Mouse (Mus musculus) lung, postnatal 14 days (tissue): ENCODE measurements around the gene Tradd.
A peak's percentile ranks its signal among the peaks of the same experiment; 100 is the strongest.
"Not testable (repeated sequence)": the region's sequence is repeated elsewhere in the genome, so short reads cannot be mapped to it uniquely, and the experiment has no call there.

Experiments used
- DNase-seq: peaks from one replicate; pipeline ENCODE4 v3.0.0; 2021

The Tradd gene

GRCm38 (mm10) chr8:105295256-105295655 lies 30.8 kb upstream of the Tradd start:
- DNase-seq: no peak

GRCm38 (mm10) chr8:105294776-105295175 lies 30.4 kb upstream of the Tradd start:
- DNase-seq: no peak

- DNase-seq: no peak
Observed at GRCm38 (mm10) chr8:105293405-105293804, 29.0 kb upstream of the Tradd start.

- no peak for DNase-seq
Observed at GRCm38 (mm10) chr8:105292471-105292870, 28.1 kb upstream of the Tradd start.

GRCm38 (mm10) chr8:105291802-105292201 lies 27.4 kb upstream of the Tradd start:
- not testable (repeated sequence) for DNase-seq

GRCm38 (mm10) chr8:105291364-105291763 lies 27.0 kb upstream of the Tradd start:
- DNase-seq: not testable (repeated sequence)

- peak; percentile 98 for DNase-seq
Observed at GRCm38 (mm10) chr8:105290554-105291314, 26.3 kb upstream of the Tradd start.

- DNase-seq: peak; percentile 50
Observed at GRCm38 (mm10) chr8:105289805-105290460, 25.5 kb upstream of the Tradd start, which contains the start of gene 4931428F04Rik. Gene 4931428F04Rik (minus strand): TSS chr8:105289864.

GRCm38 (mm10) chr8:105288958-105289732 lies 24.7 kb upstream of the Tradd start:
- peak; percentile 93 for DNase-seq

GRCm38 (mm10) chr8:105288231-105288630 lies 23.8 kb upstream of the Tradd start:
- no peak for DNase-seq

- no peak for DNase-seq
Observed at GRCm38 (mm10) chr8:105286907-105287306, 22.5 kb upstream of the Tradd start.

GRCm38 (mm10) chr8:105285514-105285913 lies 21.1 kb upstream of the Tradd start:
- no peak for DNase-seq

- DNase-seq: peak; percentile 80
Observed at GRCm38 (mm10) chr8:105283074-105283473, 18.7 kb upstream of the Tradd start.

- no peak for DNase-seq
Observed at GRCm38 (mm10) chr8:105282239-105282638, 17.8 kb upstream of the Tradd start.

- DNase-seq: peak; percentile 64
Observed at GRCm38 (mm10) chr8:105281821-105282220, 17.4 kb upstream of the Tradd start.

GRCm38 (mm10) chr8:105280567-105280966 lies 16.2 kb upstream of the Tradd start:
- DNase-seq: no peak

GRCm38 (mm10) chr8:105278911-105279334 lies 14.5 kb upstream of the Tradd start:
- DNase-seq: peak; percentile 82

- peak; percentile 67 for DNase-seq
Observed at GRCm38 (mm10) chr8:105276292-105277120, 12.1 kb upstream of the Tradd start.

GRCm38 (mm10) chr8:105275840-105276239 lies 11.4 kb upstream of the Tradd start, which contains the start of gene Nol3:
Gene Nol3 (plus strand): TSS chr8:105276140.
- DNase-seq: no peak

GRCm38 (mm10) chr8:105275387-105275786 lies 11.0 kb upstream of the Tradd start:
- no peak for DNase-seq

- DNase-seq: no peak
Observed at GRCm38 (mm10) chr8:105270916-105271186, 6.4 kb upstream of the Tradd start.

GRCm38 (mm10) chr8:105270101-105270915 lies 5.9 kb upstream of the Tradd start:
- DNase-seq: no peak
